20 mouse cellular contexts compared by ENCODE assay signal in the genomic region with DNA sequence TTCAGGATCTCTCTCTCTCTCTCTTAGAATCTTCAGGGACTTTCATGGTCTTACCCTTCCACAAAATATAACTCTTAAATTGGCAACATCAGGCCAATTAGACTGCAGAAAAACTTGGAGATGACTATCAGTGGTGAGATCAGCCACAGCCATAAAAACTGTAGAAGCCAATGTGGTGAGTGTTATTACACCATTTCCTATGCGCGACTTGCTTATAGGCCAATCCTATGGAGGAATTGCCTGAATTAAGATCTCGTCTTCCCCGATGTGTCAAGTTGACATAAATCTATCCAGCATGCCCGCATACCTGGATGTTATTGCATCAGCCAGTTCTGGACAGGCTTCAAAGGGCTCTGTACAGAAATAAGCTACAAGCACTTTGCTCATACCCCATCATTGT.
"Had no signal": no experiment of that assay in that cellular context is flagged by ENCODE, and none has a peak within 500 bp of the region (broad histone marks: within the 10 kb centered on the region; RNA-seq: fewer than 3 reads in every experiment).

No protein-coding gene starts in this region.

- H3K4me2 ChIP-seq: limb, embryonic 13.5 days; liver, embryonic 13.5 days; lung, embryonic 14.5 days; midbrain, embryonic 13.5 days; neural tube, embryonic 13.5 days had no signal

- H3K36me3 ChIP-seq: limb, embryonic 13.5 days; liver, embryonic 13.5 days; midbrain, embryonic 10.5 days; midbrain, embryonic 13.5 days; neural tube, embryonic 13.5 days had no signal

- H3K27me3 ChIP-seq: limb, embryonic 13.5 days; liver, embryonic 13.5 days; midbrain, embryonic 13.5 days; neural tube, embryonic 13.5 days had no signal

- DNase-seq: kidney, adult 9 months; kidney, postnatal 14 days; kidney, postnatal 4 days; left cerebral cortex, postnatal 4 days; liver; liver, embryonic 13.5 days; liver, postnatal 0 days; lung, embryonic 14.5 days; retina, postnatal 1 day; right cerebral cortex, postnatal 25 days; thymus, adult 18-20 months; thymus, postnatal 4 days had no signal

- H3K4me1 ChIP-seq: limb, embryonic 13.5 days; midbrain, embryonic 13.5 days; neural tube, embryonic 13.5 days had no signal

- H3K4me3 ChIP-seq: limb, embryonic 13.5 days; liver, embryonic 13.5 days; megakaryocyte, embryonic 14.5 days; midbrain, embryonic 10.5 days; midbrain, embryonic 13.5 days; myocyte; neural tube, embryonic 13.5 days had no signal

- H3K9ac ChIP-seq: limb, embryonic 13.5 days; liver, embryonic 13.5 days; liver, postnatal 0 days; lung, embryonic 14.5 days; midbrain, embryonic 13.5 days; neural tube, embryonic 13.5 days had no signal

- H3K9me3 ChIP-seq: liver, embryonic 13.5 days; midbrain, embryonic 10.5 days; midbrain, embryonic 13.5 days; neural tube, embryonic 13.5 days had no signal

- ATAC-seq: liver, postnatal 0 days; lung, postnatal 0 days; midbrain, embryonic 13.5 days; midbrain, embryonic 16.5 days had no signal

- H3K27ac ChIP-seq: limb, embryonic 13.5 days; liver, embryonic 13.5 days; midbrain, embryonic 10.5 days; midbrain, embryonic 13.5 days; neural tube, embryonic 13.5 days had no signal
